ENCODE assay signal across 9 mouse cellular contexts in genomic region chr7:132723906-132724305, GRCm38 (mm10).
DNase-seq lines count a peak whose midpoint lies in the region; ATAC-seq and TF ChIP-seq lines count a peak whose summit lies in the region.
"Had no signal": no experiment of that assay in that cellular context is flagged by ENCODE, and none has a peak within 500 bp of the region (broad histone marks: within the 10 kb centered on the region; RNA-seq: fewer than 3 reads in every experiment).

No protein-coding gene starts in this region.

- no peak overlapping the region for H3K4me2 ChIP-seq in kidney, embryonic 15.5 days
- H3K4me2 ChIP-seq: neural tube, embryonic 12.5 days had no signal

- no peak for TF ChIP-seq CTCF in left cerebral cortex, adult 2 months (IDR thresholded peaks at IDR 0.05)
- TF ChIP-seq CTCF in heart, adult 2 months (IDR thresholded peaks at IDR 0.05), result no peak

- H3K9ac ChIP-seq in heart, adult 2 months (ENCODE audit: low read depth, low read length), result no peak overlapping the region
- no peak overlapping the region for H3K9ac ChIP-seq in kidney, embryonic 15.5 days
- H3K9ac ChIP-seq: neural tube, embryonic 12.5 days had no signal

- H3K4me3 ChIP-seq in left cerebral cortex, adult 2 months, result no peak overlapping the region
- no peak overlapping the region for H3K4me3 ChIP-seq in heart, adult 2 months
- H3K4me3 ChIP-seq in kidney, embryonic 15.5 days (replicated peaks), result no peak overlapping the region
- no peak overlapping the region for H3K4me3 ChIP-seq in macrophage (ENCODE audit: inconsistent target)
- H3K4me3 ChIP-seq: neural tube, embryonic 12.5 days had no signal

- H3K27me3 ChIP-seq in heart, adult 2 months (ENCODE audit: control insufficient read depth, insufficient read depth, low read length), result no peaks in the 10 kb centered on the region
- H3K27me3 ChIP-seq in kidney, embryonic 15.5 days, result no peaks in the 10 kb centered on the region
- H3K27me3 ChIP-seq: neural tube, embryonic 12.5 days had no signal

- peaks cover 12% of the 10 kb centered on the region for H3K36me3 ChIP-seq in heart, adult 2 months (ENCODE audit: control insufficient read depth, insufficient read depth, low read length)
- H3K36me3 ChIP-seq in kidney, embryonic 15.5 days, result no peaks in the 10 kb centered on the region
- no peaks in the 10 kb centered on the region for H3K36me3 ChIP-seq in macrophage (ENCODE audit: inconsistent target)
- H3K36me3 ChIP-seq: neural tube, embryonic 12.5 days had no signal

- peak; percentile 93 for TF ChIP-seq EP300 in heart, adult 2 months (IDR thresholded peaks at IDR 0.05; ENCODE audit: insufficient read depth, low read depth, low read length)

- ATAC-seq in kidney, embryonic 15.5 days (replicated peaks; ENCODE audit: low FRiP score), result peak; percentile 65

- TF ChIP-seq POLR2A in heart, adult 2 months (IDR thresholded peaks at IDR 0.05; ENCODE audit: insufficient read depth, low read depth, low read length), result peak; percentile 50; the same call in 1 of the 2 replicates

- WGBS in heart, adult 2 months, result 21% methylated on average over 11 of the region's 11 CpGs
- 82% methylated on average over 11 of the region's 11 CpGs for WGBS in kidney, embryonic 15.5 days
- WGBS in macrophage (ENCODE audit: missing documents), result 70% methylated on average over 11 of the region's 11 CpGs

- H3K4me1 ChIP-seq in heart, adult 2 months (ENCODE audit: control insufficient read depth, insufficient read depth, low read length), result peaks cover 23% of the 10 kb centered on the region
- peaks cover 26% of the 10 kb centered on the region for H3K4me1 ChIP-seq in kidney, embryonic 15.5 days

- peak overlapping the region; percentile 75 for H3K27ac ChIP-seq in left cerebral cortex, adult 2 months
- peak overlapping the region; percentile 84 for H3K27ac ChIP-seq in heart, adult 2 months
- H3K27ac ChIP-seq in kidney, embryonic 15.5 days, result no peak overlapping the region
- H3K27ac ChIP-seq in macrophage, result peak overlapping the region; percentile 19
- H3K27ac ChIP-seq: neural tube, embryonic 12.5 days had no signal

- peak in 1 of 2 experiments; percentile 11 for DNase-seq in left cerebral cortex, adult 2 months (ENCODE audit: extremely low spot score in 1 of 2, low spot score in 2 of 2)
- DNase-seq in left cerebral cortex, postnatal 14 days (ENCODE audit: low spot score in 2 of 2), result no peak
- peak; percentile 64 for DNase-seq in MEL-GATA-1-ER (ENCODE audit: extremely low read depth, low read depth)
- DNase-seq in cerebellum, adult 8-10 months, result peak; percentile 92
- peak; percentile 83 to 92 for DNase-seq in heart, adult 2 months
- DNase-seq in thymus, postnatal 10 days (ENCODE audit: low spot score in 2 of 2), result no peak

- no peaks in the 10 kb centered on the region for H3K9me3 ChIP-seq in kidney, embryonic 15.5 days (replicated peaks)
- H3K9me3 ChIP-seq: neural tube, embryonic 12.5 days had no signal

- no peaks in the 10 kb centered on the region for H3K79me2 ChIP-seq in heart, adult 2 months (replicated peaks; ENCODE audit: control insufficient read depth, insufficient read depth, low read length)
- peaks cover 88% of the 10 kb centered on the region; the same call in 1 of the 2 replicates for H3K79me2 ChIP-seq in macrophage (ENCODE audit: inconsistent target)

- intact Hi-C loops in left cerebral cortex, adult 2 months (cut with DNase I), result no loop called here
- intact Hi-C loops in left cerebral cortex, postnatal 14 days (cut with DNase I), result no loop called here
- intact Hi-C loops in heart, adult 2 months (cut with DNase I), result no loop called here

Comparison
In these comparisons a context has a peak if more than half of its experiments do, and no peak if none do; other contexts are left out.
1. DNase-seq: peak in MEL-GATA-1-ER (single experiment), cerebellum, adult 8-10 months (single experiment) and heart, adult 2 months (2 of 2); none in left cerebral cortex, postnatal 14 days (0 of 2) and thymus, postnatal 10 days (0 of 2).